Mouse (Mus musculus): Measurements from ENCODE around the gene Mpig6b.

Gene Mpig6b

GRCm38 (mm10) chr17:35066084-35066483, at the start of gene Mpig6b:
Gene Mpig6b (minus strand): TSS chr17:35066184.
- no peak for DNase-seq (ENCODE audit: low read depth)

GRCm38 (mm10) chr17:35115046-35116019, 49.3 kb upstream of the Mpig6b start, which contains the start of gene Ly6g5b:
Gene Ly6g5b (minus strand): TSS chr17:35115428.
- DNase-seq (ENCODE audit: low read depth), result no peak

GRCm38 (mm10) chr17:35111774-35112173, 45.8 kb upstream of the Mpig6b start:
- no peak for DNase-seq (ENCODE audit: low read depth)

- no peak for DNase-seq (ENCODE audit: low read depth)
Observed at GRCm38 (mm10) chr17:35108097-35108496, 42.1 kb upstream of the Mpig6b start, which contains the start of gene Ly6g5c. Gene Ly6g5c (plus strand): TSS chr17:35108279.

- no peak for DNase-seq (ENCODE audit: low read depth)
Observed at GRCm38 (mm10) chr17:35106522-35106921, 40.5 kb upstream of the Mpig6b start.

GRCm38 (mm10) chr17:35105740-35106389, 39.9 kb upstream of the Mpig6b start:
- DNase-seq (ENCODE audit: low read depth), result no peak

GRCm38 (mm10) chr17:35104754-35105153, 38.8 kb upstream of the Mpig6b start:
- peak; percentile 74 for DNase-seq (ENCODE audit: low read depth)

- DNase-seq (ENCODE audit: low read depth), result no peak
Observed at GRCm38 (mm10) chr17:35104079-35104478, 38.1 kb upstream of the Mpig6b start.

GRCm38 (mm10) chr17:35103221-35103690, 37.3 kb upstream of the Mpig6b start:
- DNase-seq (ENCODE audit: low read depth), result no peak

- no peak for DNase-seq (ENCODE audit: low read depth)
Observed at GRCm38 (mm10) chr17:35102299-35102698, 36.3 kb upstream of the Mpig6b start.

- DNase-seq (ENCODE audit: low read depth), result no peak
Observed at GRCm38 (mm10) chr17:35101161-35101560, 35.2 kb upstream of the Mpig6b start.

- DNase-seq (ENCODE audit: low read depth), result no peak
Observed at GRCm38 (mm10) chr17:35100196-35100765, 34.3 kb upstream of the Mpig6b start.

- DNase-seq (ENCODE audit: low read depth), result no peak
Observed at GRCm38 (mm10) chr17:35097164-35097655, 31.2 kb upstream of the Mpig6b start.

GRCm38 (mm10) chr17:35096597-35096996, 30.6 kb upstream of the Mpig6b start:
- no peak for DNase-seq (ENCODE audit: low read depth)

GRCm38 (mm10) chr17:35094475-35095365, 28.7 kb upstream of the Mpig6b start:
- DNase-seq (ENCODE audit: low read depth), result no peak

- DNase-seq (ENCODE audit: low read depth), result no peak
Observed at GRCm38 (mm10) chr17:35092403-35093198, 26.6 kb upstream of the Mpig6b start.

- no peak for DNase-seq (ENCODE audit: low read depth)
Observed at GRCm38 (mm10) chr17:35090166-35090932, 24.4 kb upstream of the Mpig6b start.

- peak; percentile 84 for DNase-seq (ENCODE audit: low read depth)
Observed at GRCm38 (mm10) chr17:35088825-35089644, 23.1 kb upstream of the Mpig6b start, which contains the start of gene Abhd16a. Gene Abhd16a (plus strand): TSS chr17:35089263.

- DNase-seq (ENCODE audit: low read depth), result no peak
Observed at GRCm38 (mm10) chr17:35088151-35088550, 22.2 kb upstream of the Mpig6b start.
